Mouse (Mus musculus) ZHBTc4 (cell line): ENCODE measurements at regions not wholly inside any gene's neighbourhood (a gene's known extent, or its start where the extent isn't known, plus 50 kb on each side); places are given as distances from the start of the nearest gene placed in this dataset.

ENCODE experiments used
- DNase-seq: peaks from one replicate; pipeline ENCODE4 v3.0.0-alpha.2; 2011; ENCODE audit warnings: low read depth, low spot score

DNA sequence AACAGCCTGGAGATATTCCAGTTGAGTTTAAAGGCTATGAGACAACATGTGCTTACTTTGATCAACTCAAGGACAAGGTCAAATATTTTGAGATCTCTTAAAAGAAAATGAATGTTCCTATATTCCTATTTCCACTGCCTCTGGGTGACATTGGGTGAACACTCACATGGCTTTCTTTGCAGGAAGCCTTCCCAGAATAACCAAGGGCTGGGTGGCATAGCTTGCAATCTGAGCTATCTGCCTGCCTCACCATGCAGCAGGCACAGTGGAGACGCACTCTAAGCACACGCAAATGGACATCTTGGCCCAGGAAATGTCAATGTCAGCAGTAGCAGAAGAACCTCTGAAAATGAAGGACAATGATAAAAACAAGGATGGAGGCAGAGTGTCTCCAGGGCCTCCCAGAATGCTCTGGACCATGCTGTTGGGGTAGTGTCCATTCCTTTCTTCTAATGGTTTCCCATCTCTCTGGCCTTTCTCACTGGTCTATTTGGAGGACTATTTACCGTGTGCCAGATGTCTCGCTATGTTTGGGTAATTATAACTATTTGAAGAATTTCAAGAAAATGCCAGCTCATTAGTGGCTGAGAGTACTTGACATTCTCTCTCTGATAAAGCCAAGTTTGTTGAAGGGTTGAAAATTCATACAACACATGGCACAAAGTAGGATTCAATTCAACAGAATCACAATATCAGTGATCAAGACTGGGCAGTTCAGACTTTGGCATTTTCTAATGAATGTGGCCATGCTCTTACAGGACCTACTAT, 276.3 kb upstream of the Rnf32 start:
- DNase-seq = no peak

- DNase-seq = no peak
Measured at GRCm38 (mm10) chr5:28904500-28904899, 291.3 kb upstream of the Rnf32 start.

DNA sequence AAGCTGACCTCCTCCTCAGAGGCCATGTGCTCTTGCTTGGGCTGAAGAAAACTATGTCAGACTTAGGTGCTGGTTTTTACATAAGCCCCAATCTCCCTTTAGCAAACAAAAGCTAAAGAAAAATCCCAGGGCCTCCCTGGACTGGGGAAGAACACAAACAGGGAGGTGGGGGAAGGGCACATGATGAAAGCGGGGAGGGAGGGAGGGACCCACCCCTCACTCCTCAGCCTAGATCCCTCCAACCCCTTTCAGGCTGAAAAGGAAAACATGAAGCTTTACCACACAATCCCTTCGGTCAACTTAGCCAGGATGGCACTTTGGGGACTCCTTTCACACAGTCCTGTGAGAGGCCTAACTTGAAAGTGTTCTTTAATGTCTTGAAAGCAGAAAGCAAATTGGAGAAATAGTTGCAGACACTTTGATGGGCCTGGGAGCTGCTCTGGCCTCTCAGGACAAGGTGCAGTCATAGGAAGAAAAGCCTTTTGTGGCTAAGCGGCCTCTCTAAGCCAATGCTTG, 291.9 kb upstream of the Rnf32 start:
- no peak for DNase-seq

GRCm38 (mm10) chr5:28892703-28893249, 303.0 kb upstream of the Rnf32 start:
- no peak for DNase-seq

DNA sequence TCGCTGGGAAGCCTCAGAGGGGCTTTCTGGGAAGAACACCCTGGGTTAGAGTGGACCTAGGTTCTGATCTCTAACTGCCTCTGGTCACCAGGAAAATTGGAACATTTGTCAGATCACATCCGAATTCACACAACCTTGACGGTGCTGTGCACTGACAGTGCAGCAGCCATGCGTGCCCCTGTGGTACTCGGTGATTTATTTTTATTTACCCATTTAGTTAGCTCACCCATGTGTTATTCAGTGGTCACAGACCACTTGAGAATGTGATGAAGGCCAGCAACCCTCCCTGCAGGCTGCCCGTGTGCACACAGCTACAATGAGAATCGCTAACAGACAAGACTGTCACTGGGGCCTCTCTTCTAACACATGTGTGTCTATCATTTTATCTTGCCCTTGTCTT, 303.8 kb upstream of the Rnf32 start:
- no peak for DNase-seq

- no peak for DNase-seq
Measured at GRCm38 (mm10) chr5:28884746-28885365, 310.9 kb upstream of the Rnf32 start.

DNA sequence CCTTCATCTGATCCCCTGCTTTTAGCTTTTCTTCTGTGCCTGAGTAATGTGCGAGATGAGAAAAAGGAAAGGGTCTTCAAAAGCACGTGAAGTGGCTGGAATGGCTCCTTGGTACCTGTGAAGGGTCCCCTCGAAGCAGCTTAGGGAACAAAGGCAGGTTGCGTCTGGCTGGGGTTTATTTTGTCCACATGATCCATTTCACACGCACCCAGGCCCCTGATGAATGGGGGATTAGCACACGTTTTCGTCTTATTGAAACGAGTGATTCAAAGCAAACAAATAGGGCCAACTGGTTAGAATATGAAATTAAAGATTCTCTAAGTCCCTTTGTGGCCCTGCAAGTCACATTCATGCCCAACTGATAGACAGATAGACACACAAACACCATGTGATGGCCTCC, 319.6 kb upstream of the Rnf32 start:
- DNase-seq = no peak

DNA sequence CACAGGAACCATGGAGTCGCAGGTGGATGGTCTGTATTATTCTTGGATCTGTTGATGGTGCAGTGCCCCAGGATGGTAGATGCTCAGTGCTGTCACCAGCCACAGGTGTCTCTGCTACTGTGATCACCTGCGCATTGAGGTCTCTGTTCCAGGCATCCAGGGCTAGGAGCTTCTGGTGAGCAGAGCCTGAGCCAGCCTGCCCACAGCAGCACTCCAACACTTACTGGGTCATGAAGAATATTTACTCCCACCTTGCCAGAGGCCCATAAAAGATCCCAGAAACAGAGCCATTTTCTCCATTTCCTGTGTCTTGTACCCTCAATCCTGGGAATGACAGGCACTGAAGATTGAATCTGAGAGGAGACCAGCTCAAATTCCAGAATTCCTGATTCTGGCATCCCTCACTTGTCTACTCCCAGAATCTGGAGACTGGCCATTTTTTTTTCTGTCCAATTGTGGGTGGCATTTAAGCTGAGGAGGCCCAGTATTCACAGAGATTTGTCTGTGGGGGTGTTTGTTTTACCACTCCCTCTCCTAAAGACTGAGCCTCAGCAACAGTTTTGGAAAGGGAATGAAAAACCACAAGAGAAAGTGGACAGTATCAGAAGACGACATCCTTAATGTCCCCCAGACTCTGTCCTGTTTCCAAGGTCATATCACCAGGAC, 322.1 kb upstream of the Rnf32 start:
- no peak for DNase-seq

DNA sequence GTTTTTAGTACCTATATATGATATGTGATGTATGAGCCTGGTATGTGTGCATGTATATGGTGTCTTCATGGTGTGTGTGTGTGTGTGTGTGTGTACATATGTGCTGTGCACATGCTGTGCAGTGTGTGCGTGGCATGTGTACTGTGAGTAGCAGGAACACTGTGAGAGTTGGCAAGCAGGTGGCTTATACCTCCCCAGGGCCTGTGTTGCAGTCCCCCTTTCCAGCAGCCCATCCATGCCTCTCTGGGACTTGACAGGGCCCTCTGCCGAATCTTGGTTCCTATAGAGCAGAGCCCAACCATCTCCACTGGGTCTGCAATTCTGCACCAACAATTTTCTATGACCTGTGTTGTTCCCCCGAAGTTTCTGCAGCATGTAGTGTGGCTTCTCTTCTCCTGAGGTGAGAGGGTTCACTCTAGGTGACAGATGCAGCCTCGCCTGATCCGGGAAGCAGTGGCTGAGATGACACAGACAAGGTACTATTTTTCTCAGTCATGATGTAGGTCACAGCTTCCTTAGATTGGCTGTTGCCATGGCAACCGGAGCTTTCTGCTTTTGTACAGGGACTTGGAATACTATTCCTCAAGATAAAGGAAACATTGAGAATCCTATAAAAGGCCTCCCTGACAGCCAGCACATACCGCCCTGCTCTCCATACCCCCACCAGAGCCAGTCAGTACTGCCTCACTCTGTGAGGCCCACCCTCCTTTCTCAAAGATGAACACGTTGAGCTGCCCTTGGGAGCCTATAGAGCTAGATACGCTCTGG, 336.0 kb upstream of the Rnf32 start:
- peak; percentile 24 for DNase-seq

GRCm38 (mm10) chr5:28838141-28838925, 357.5 kb upstream of the Rnf32 start:
- no peak for DNase-seq

DNA sequence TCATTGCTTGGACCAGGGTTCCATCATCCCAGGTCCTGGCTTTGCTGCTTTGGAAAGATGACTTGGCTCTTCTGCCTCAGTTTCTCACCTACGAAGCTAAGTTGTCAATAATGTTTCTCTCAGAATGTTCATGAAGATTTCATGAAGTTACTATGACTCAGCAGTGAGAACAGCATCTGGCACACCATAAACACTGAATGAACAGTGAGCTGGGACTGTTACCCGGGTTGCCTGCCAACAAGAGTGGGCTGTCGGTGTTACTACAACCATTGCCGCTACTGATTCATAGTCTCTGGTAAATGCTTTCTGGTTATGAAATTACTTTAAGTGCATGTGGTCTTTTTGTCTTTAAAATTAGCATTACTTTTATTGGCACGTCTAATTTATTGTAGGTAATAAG, 352.0 kb upstream of the Shh start:
- no peak for DNase-seq

DNA sequence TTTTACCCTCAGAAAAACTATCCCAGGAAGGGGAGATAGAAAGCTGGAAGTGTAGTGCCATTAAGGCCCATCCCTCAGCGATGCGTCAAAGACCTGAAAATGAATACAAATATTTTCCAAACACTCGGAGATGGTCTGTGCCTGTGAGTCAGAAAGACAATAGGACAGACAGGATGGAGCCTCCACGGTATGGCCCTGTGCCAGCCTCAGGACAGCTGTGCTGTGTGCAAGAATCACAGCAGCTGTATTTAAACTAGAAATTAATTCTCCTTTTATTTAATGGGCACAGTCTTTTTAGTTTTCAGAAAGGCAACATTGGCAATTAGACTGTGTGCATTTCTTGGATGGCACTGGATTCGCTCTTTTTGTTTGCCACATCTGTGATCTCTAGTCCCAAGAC, 340.9 kb upstream of the Shh start:
- DNase-seq = no peak

DNA sequence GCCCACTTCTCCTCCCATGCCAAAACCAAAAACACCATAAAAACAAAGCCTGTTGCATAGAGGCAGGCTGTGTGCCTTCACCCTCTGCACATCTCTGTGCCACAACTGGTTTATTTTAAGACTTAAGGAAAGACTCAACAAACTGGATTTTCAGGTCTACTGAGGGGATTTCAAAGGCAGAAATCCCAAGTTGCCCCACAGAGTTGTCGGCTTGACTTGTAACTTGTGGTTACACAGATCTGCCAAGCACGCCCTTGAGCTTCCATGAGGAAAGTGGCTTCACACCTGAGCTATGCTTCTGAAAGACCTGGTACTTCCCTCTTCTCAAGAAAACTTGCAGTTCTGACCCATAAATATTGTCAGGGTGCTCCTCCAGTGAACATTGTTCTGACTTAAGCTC, 332.4 kb upstream of the Shh start:
- DNase-seq = no peak

DNA sequence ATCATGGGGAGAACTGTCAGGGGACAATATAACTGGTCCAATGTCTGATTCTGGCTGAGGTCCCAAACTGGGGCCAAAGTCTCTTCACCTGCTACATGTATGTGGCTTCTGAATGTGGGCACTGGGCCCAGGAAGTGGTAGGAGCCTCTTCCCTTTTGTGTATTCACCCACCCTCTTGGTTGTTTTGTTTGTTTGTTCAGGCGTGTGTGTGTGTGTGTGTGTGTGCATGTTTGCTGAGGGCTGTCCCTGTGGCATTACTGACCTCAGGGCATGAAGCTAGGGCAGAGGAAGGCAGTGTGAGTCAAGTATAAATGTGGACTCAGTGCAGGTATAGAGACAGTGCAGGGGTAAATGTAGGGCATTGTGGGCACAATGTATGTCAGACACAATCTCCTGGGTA, 331.3 kb upstream of the Shh start:
- no peak for DNase-seq

DNA sequence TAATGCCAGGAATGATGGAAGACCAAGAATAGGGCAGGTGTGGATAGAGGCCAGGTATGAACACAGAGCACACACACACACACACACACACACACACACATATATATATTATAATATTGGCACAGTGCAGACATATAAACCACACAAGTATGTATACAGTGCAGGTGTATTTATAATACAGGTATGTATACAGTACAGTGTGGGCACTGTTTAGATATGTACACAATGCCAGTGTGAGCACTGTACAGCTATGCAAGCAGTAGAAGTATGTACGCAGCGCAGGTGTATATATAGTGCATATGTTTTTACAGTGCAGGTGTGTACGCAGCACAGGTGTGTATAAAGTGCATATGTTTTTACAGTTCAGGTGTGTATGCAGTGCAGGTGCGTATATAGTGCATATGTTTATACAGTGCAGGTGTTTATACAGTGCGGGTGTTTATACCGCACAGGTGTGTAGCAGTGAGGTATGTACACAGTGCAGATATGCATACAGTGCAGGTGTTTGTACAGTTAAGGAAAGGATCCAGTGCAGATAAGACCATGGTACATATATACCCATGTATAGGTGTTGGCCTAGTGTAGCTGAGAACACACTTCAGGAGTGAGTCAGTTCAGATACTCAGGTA, 328.2 kb upstream of the Shh start:
- DNase-seq = no peak

DNA sequence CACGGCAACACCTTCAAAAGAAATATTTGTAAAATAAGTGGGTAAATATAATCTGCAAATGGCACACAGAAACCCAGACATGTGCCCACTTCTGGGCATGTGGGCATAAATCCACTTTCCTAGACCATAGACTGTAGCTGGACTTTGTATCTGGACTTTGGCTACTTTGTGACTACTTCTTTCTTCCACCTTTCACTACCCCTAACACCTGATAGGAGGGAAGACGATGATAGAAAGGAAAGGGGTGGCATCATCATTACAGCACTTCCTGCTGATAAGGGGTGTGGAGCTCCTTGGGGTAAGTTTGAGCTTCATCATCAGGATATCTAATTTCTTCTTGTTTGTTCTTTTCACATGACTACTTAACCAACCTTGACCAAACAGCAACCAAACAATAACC, 326.7 kb upstream of the Shh start:
- no peak for DNase-seq

GRCm38 (mm10) chr5:28785347-28786060, 318.4 kb upstream of the Shh start:
- DNase-seq = no peak

DNA sequence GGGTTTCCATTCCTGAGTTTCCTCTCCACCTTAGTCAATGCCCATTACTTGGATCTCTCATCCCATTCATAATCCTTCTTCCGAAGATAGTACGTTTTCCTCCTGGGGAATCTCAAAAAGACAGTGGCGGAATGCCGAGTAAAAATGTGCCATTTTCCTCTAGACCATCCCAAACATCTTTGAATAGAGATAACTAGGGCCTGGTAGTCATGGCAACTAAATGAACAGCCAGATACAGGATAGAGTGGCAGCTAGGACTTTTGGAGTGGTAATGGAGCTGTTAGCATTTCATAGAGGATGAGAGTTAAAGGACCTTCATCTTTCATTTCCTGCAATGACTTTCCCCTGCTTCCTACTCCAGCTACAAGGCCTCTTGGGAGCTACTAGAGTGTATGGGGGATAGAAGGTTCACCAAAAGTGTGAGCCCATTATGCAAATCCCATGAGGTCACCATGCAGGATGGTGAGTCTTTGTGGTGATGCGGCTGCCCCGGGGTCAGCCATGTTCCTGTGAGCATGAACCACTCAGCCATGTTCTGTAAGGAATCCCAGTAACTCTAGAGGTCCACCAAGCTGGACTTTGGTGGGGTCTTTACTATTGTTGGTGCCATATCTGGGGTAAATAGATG, 317.4 kb upstream of the Shh start:
- no peak for DNase-seq

- DNase-seq = no peak
Measured at GRCm38 (mm10) chr5:28775648-28776359, 308.7 kb upstream of the Shh start.
